Mouse (Mus musculus) small intestine, adult 2 months (tissue): Measurements from ENCODE around the gene Arxes1.
"Not testable (repeated sequence)": the region's sequence is repeated elsewhere in the genome, so short reads cannot be mapped to it uniquely, and the experiment has no call there.

Experiments used
- CTCF ChIP-seq: fragments of 200-500 bp; IDR thresholded peaks from 2 replicates; pipeline ENCODE4 v1.5.1; 2012; ENCODE audit warnings: low read depth, mild to moderate bottlenecking, control low read depth, inconsistent platforms, low read length, moderate library complexity, mixed read lengths; ENCODE audit not compliant: insufficient replicate concordance, insufficient read length; ENCODE audit errors: extremely low read depth
- POLR2A ChIP-seq: fragments of 200-500 bp; IDR thresholded peaks from 2 replicates; pipeline ENCODE4 v1.6.1; 2012; ENCODE audit warnings: low read depth, mild to moderate bottlenecking, control low read depth, inconsistent platforms, low read length, moderate library complexity

DNA sequence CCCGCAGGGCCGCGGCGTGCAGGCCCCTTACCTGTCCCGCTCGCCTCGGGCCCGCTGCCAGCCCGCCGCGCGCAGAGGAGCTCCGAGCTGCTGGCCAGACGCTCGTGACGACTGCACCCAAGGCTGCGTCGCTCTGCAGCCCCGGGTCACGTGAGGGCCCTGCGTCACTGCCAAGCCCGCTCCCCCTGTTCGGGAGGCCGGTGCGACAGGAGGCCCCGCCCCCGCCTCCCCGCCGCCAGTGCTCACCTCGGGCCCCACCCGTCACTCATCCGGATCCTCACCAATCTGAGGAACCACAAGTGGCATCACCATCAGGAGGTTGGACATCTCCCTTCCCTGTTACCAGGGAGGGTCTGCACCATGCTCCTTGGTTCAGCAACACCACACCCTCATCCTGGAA, 34.9 kb downstream of the Arxes1 start, which contains the start of gene Bex2:
- TF ChIP-seq POLR2A, CTCF: not testable (repeated sequence)
